Mouse (Mus musculus) natural killer cell, adult 2 months (primary cell): Measurements from ENCODE around the gene Mup21.
"Not testable (repeated sequence)": the region's sequence is repeated elsewhere in the genome, so short reads cannot be mapped to it uniquely, and the experiment has no call there.

Experiments
- DNase-seq, 2 experiments: peaks; one replicate each; pipeline ENCODE4 v3.0.0; 2022; ENCODE audit warnings: low spot score in 2 of 2

Mup21 gene

DNA sequence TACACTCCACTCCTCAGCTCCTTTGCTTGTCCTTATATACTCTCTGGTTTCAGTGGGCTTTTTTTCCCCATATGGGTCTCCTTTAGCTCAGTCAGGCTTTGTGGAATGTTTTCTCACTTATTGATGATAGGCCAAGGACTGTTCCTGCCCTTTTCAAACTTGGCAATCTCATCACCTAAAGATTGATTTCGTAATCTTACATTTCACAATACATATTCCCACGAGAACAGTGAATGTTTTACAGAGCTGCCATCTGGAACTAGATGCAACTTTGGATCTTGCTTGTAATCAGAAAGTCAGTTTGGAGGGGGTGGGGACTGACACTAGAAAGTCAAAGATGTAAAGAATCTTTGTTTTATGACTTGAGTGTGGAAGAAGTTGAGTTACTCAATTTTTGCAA is at the start of gene Mup21:
Gene Mup21 (minus strand): TSS at position 53 of the 400 bp plus-strand sequence.
- no peak for DNase-seq

GRCm38 (mm10) chr4:62199923-62200529 is 49.4 kb upstream of the Mup21 start:
- DNase-seq: no peak

DNA sequence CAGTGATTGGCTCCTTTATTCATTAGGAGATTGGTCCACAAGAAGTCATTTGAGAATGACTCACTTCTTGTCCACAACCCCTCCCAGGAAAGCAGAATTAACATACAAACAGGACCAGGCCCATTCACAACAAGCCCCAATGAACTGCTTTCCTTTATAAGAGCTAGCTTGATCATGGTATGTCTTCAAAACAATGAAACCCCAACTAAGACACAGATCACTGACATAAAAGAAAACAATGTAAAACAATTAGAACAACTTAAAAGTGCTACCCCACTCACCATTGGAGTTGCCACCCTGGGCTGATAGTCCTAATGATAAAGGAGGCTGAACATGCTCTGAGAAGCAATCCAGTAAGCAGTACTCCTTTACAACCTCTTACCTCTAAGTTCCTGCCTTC is 38.1 kb upstream of the Mup21 start:
- DNase-seq: no peak

DNA sequence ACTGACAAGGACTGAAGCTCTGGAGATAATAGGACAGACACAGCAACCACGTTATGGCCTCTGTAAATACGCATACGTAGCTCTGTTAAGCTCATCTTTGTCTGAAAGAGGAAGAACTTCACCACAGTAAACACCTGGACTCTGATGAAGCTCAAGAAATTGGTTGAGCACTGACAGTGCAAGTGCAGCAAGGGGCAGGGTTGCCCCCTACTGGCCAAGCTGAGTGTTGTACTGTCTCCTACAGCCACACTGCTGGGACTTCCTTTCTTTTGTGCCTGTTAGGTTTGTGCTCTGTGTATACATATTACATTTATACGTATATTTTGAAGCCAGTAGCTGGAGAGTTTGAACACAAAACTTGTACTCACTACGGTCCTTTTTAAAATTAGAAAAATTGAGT is 26.6 kb upstream of the Mup21 start:
- DNase-seq: peak in 1 of 2 experiments; percentile 5

GRCm38 (mm10) chr4:62174471-62174870 is 23.8 kb upstream of the Mup21 start:
- no peak for DNase-seq

DNA sequence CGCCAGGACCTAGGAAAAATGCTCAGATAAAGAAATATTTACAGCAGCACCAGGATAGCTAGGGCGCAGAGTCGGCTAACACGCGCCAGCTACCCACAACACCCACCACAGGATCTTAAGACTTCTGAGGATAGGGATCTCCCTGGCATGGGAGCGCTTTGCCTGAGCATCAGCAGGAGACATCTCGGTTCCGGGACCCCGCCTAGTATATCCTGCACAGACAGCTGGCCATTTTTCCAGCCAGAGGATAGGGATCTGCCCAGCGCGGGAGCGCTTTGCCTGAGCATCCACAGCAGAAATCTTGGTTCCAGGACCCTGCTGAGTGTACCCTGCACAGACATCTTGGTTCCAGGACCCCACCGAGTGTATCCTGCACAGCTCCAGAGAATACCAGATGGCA is 17.0 kb upstream of the Mup21 start:
- not testable (repeated sequence) for DNase-seq

GRCm38 (mm10) chr4:62158401-62158800 is 7.7 kb upstream of the Mup21 start:
- no peak for DNase-seq

DNA sequence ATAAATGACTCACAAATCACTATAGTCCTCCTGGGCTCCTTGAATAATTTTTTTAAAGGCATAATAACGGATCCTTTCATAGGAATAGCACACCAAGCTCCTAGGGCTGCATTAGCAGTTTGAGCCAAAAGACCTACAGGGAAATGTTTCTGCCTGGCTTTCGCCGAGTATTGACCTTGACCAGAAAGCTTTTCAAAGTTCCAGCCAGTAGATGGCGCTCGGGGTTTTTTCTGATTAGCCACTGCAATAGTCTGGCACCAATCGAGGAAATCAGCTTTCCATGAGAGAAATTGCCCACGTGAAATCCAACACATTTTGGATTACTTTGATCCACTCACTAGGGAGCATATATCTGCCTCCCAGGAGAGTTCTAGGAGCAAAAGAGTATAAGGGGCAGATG is 17.0 kb downstream of the Mup21 start:
- DNase-seq: no peak

- not testable (repeated sequence) for DNase-seq
Measured at GRCm38 (mm10) chr4:62103366-62103765, 47.3 kb downstream of the Mup21 start.
